Mouse (Mus musculus) small intestine, adult 2 months (tissue): ENCODE results near the gene Plxnb3.

ENCODE experiments used
- CTCF ChIP-seq: fragments of 200-500 bp; IDR thresholded peaks from 2 replicates; pipeline ENCODE4 v1.5.1; 2012; ENCODE audit warnings: low read depth, mild to moderate bottlenecking, control low read depth, inconsistent platforms, low read length, moderate library complexity, mixed read lengths; ENCODE audit not compliant: insufficient replicate concordance, insufficient read length; ENCODE audit errors: extremely low read depth
- POLR2A ChIP-seq: fragments of 200-500 bp; IDR thresholded peaks from 2 replicates; pipeline ENCODE4 v1.6.1; 2012; ENCODE audit warnings: low read depth, mild to moderate bottlenecking, control low read depth, inconsistent platforms, low read length, moderate library complexity

- TF ChIP-seq CTCF (no peak), POLR2A (no peak)
Measured at GRCm38 (mm10) chrX:73816596-73817314, 59.9 kb downstream of the Plxnb3 start.
